Mouse (Mus musculus): Measurements from ENCODE around the gene Ubn1. TPM values are rescaled to one million over a fixed set of nuclear protein-coding genes. Genes with fewer than 3 reads are reported as not detected.

Gene Ubn1
- polyA plus RNA-seq, 1 experiment, result 13.8 TPM

DNA sequence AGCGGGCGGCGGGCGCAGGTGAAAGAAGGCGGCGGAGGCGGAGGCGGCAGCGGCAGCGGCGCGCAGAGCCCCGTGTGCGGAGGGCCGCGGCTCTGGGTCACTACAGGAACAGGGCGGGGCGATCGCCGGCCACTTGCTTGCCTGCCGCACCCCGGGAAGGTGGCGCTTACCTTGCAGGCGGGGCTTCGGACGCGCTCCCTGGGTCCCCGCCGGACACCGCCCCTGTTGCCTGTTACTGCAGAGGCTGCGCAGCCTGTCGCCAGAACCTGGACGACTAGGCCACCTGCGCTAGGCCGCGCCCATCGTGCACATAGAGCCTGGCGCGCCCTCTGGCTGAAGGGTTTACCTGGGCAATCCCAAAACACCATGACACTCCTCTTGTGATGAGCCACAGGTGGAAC lies 82.5 kb downstream of the Ubn1 start, which contains the start of gene Ppl:
Ppl (minus strand) TSS at position 21 of the 401 bp plus-strand sequence.
- peaks cover 30% of the 10 kb centered on the region for H3K27me3 ChIP-seq (ENCODE audit: control insufficient read depth, insufficient read depth, insufficient read length)

GRCm38 (mm10) chr16:5134623-5135330 lies 84.9 kb downstream of the Ubn1 start:
- Histone ChIP-seq H3K4me3 (ENCODE audit: insufficient read depth, poor library complexity, severe bottlenecking) (no peak overlapping the region), H3K79me3 (ENCODE audit: low read depth) (no peaks in the 10 kb centered on the region), H3ac (ENCODE audit: control insufficient read depth, insufficient read length, low read depth) (no peak overlapping the region), H3K79me2 (ENCODE audit: control insufficient read depth, insufficient read depth) (no peaks in the 10 kb centered on the region), H3K36me3 (ENCODE audit: control insufficient read depth, insufficient read depth) (no peaks in the 10 kb centered on the region), H3K27me3 (ENCODE audit: control insufficient read depth, insufficient read depth, insufficient read length) (peaks cover 22% of the 10 kb centered on the region)
- TF ChIP-seq CTCF (IDR thresholded peaks at IDR 0.05; ENCODE audit: control insufficient read depth, insufficient read depth, insufficient read length), result no peak
- peak; percentile 81 for TF ChIP-seq MAX (IDR thresholded peaks at IDR 0.05)
- no peak for TF ChIP-seq USF1 (IDR thresholded peaks at IDR 0.05; ENCODE audit: low read depth)
- TF ChIP-seq MYOD1 (IDR thresholded peaks at IDR 0.05; ENCODE audit: control insufficient read depth, insufficient read length, low read depth), result peak; percentile 54
- peak; percentile 31 for TF ChIP-seq CEBPB (IDR thresholded peaks at IDR 0.05; ENCODE audit: low read depth)
- peak; percentile 39 for TF ChIP-seq FOSL1 (IDR thresholded peaks at IDR 0.05; ENCODE audit: insufficient read depth, low read length, poor library complexity, severe bottlenecking)
- no peak for TF ChIP-seq MYOG (IDR thresholded peaks at IDR 0.05; ENCODE audit: control insufficient read depth, extremely low read depth, insufficient read length)

More for the DNA sequence above, 82.5 kb downstream of the Ubn1 start, which contains the start of gene Ppl:
- Histone ChIP-seq H3K36me3 (ENCODE audit: control insufficient read depth, insufficient read depth) (no peaks in the 10 kb centered on the region), H3ac (ENCODE audit: control insufficient read depth, insufficient read length, low read depth) (no peak within 1 kb of the TSS), H3K79me2 (ENCODE audit: control insufficient read depth, insufficient read depth) (no peaks in the 10 kb centered on the region), H3K79me3 (ENCODE audit: low read depth) (no peaks in the 10 kb centered on the region), H3K4me3 (ENCODE audit: insufficient read depth, poor library complexity, severe bottlenecking) (no peak within 1 kb of the TSS)
- TF ChIP-seq FOSL1 (IDR thresholded peaks at IDR 0.05; ENCODE audit: insufficient read depth, low read length, poor library complexity, severe bottlenecking), result no peak
- TF ChIP-seq USF1 (IDR thresholded peaks at IDR 0.05; ENCODE audit: low read depth), result no peak
- TF ChIP-seq CEBPB (IDR thresholded peaks at IDR 0.05; ENCODE audit: low read depth), result no peak
- TF ChIP-seq MYOG (IDR thresholded peaks at IDR 0.05; ENCODE audit: control insufficient read depth, extremely low read depth, insufficient read length), result no peak
- TF ChIP-seq MAX (IDR thresholded peaks at IDR 0.05), result no peak
- no peak for TF ChIP-seq MYOD1 (IDR thresholded peaks at IDR 0.05; ENCODE audit: control insufficient read depth, insufficient read length, low read depth)
- TF ChIP-seq CTCF (IDR thresholded peaks at IDR 0.05; ENCODE audit: control insufficient read depth, insufficient read depth, insufficient read length), result no peak

DNA sequence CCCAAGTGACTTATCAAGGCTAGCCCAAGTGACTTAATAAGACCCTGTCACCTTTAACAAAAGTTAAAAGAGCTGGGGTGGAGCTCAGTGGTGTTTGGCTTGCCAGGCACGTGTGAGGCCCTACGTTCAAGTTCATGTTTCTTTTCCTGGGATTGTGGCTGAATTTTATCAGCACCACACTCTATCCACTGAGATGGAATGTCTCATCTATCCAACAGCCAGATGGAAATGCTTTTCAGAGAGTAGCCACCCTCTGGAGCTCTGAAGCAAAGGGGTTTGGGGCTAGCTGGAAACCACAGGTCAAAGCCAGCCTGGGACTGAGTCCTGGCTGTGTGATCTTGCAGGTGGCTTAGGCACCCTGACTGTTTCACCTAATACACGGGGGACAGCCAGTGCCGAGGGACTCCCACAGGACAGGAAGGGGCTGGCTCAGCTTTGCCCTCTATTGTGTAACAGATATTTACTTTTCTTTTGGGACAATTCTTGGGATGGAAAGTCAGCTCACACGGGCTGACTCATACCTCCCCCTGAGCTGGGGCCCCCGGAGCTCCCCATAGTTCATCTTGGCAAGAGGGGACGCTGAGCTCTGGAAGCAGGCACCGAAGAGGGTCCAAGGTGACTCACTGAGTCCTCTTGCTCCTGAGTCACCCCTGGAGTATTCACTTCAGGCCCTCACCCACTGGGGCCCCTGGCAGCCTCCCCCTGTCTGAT lies 85.8 kb downstream of the Ubn1 start:
- H3K4me3 ChIP-seq (ENCODE audit: insufficient read depth, poor library complexity, severe bottlenecking), result no peak overlapping the region
- H3ac ChIP-seq (ENCODE audit: control insufficient read depth, insufficient read length, low read depth), result no peak overlapping the region
- H3K36me3 ChIP-seq (ENCODE audit: control insufficient read depth, insufficient read depth), result no peaks in the 10 kb centered on the region
- TF ChIP-seq CEBPB (IDR thresholded peaks at IDR 0.05; ENCODE audit: low read depth), result peak; percentile 92
- TF ChIP-seq FOSL1 (IDR thresholded peaks at IDR 0.05; ENCODE audit: insufficient read depth, low read length, poor library complexity, severe bottlenecking), result peak; percentile 75
- TF ChIP-seq USF1 (IDR thresholded peaks at IDR 0.05; ENCODE audit: low read depth), result no peak
- no peaks in the 10 kb centered on the region for H3K79me2 ChIP-seq (ENCODE audit: control insufficient read depth, insufficient read depth)
- peaks cover 16% of the 10 kb centered on the region for H3K27me3 ChIP-seq (ENCODE audit: control insufficient read depth, insufficient read depth, insufficient read length)
- H3K79me3 ChIP-seq (ENCODE audit: low read depth), result no peaks in the 10 kb centered on the region

Other genes starting within 250 kb of the Ubn1 start
- gene 4930562C15Rik, start 214.6 kb upstream of the Ubn1 start, polyA plus RNA-seq (2012; fragmentation: generic; extraction: Trizol), result 0.14 TPM
- gene Ubald1, start 169.7 kb upstream of the Ubn1 start, polyA plus RNA-seq (2012; fragmentation: generic; extraction: Trizol), result 63.2 TPM
- gene Mgrn1, start 163.8 kb upstream of the Ubn1 start, polyA plus RNA-seq (2012; fragmentation: generic; extraction: Trizol), result 50.3 TPM
- gene Nudt16l1, start 111.3 kb upstream of the Ubn1 start, polyA plus RNA-seq (2012; fragmentation: generic; extraction: Trizol), result 59.6 TPM
- 20.9 TPM for gene Anks3, start 85.9 kb upstream of the Ubn1 start, polyA plus RNA-seq (2012; fragmentation: generic; extraction: Trizol)
- not detected for gene Sept12, start 52.2 kb upstream of the Ubn1 start, polyA plus RNA-seq (2012; fragmentation: generic; extraction: Trizol)
- not detected for gene Smim22, start 42.8 kb upstream of the Ubn1 start, polyA plus RNA-seq (2012; fragmentation: generic; extraction: Trizol)
- gene Rogdi, start 36.5 kb upstream of the Ubn1 start, polyA plus RNA-seq (2012; fragmentation: generic; extraction: Trizol), result 16.7 TPM
- 47.6 TPM for gene Glyr1, start 194 bp upstream of the Ubn1 start, polyA plus RNA-seq (2012; fragmentation: generic; extraction: Trizol)
- 0.08 TPM for gene Ppl, start 82.4 kb downstream of the Ubn1 start, polyA plus RNA-seq (2012; fragmentation: generic; extraction: Trizol)
- 0.01 TPM for gene Sec14l5, start 97.1 kb downstream of the Ubn1 start, polyA plus RNA-seq (2012; fragmentation: generic; extraction: Trizol)
- 22.5 TPM for gene Nagpa, start 154.0 kb downstream of the Ubn1 start, polyA plus RNA-seq (2012; fragmentation: generic; extraction: Trizol)
- 4.4 TPM for gene AU021092, start 172.2 kb downstream of the Ubn1 start, polyA plus RNA-seq (2012; fragmentation: generic; extraction: Trizol)
- gene Alg1, start 183.6 kb downstream of the Ubn1 start, polyA plus RNA-seq (2012; fragmentation: generic; extraction: Trizol), result 37.7 TPM
- 12.6 TPM for gene Eef2kmt, start 205.9 kb downstream of the Ubn1 start, polyA plus RNA-seq (2012; fragmentation: generic; extraction: Trizol)